Mouse (Mus musculus): ENCODE measurements around the gene Plekhg2.
"Not testable (repeated sequence)": the region's sequence is repeated elsewhere in the genome, so short reads cannot be mapped to it uniquely, and the experiment has no call there.

Gene Plekhg2

DNA sequence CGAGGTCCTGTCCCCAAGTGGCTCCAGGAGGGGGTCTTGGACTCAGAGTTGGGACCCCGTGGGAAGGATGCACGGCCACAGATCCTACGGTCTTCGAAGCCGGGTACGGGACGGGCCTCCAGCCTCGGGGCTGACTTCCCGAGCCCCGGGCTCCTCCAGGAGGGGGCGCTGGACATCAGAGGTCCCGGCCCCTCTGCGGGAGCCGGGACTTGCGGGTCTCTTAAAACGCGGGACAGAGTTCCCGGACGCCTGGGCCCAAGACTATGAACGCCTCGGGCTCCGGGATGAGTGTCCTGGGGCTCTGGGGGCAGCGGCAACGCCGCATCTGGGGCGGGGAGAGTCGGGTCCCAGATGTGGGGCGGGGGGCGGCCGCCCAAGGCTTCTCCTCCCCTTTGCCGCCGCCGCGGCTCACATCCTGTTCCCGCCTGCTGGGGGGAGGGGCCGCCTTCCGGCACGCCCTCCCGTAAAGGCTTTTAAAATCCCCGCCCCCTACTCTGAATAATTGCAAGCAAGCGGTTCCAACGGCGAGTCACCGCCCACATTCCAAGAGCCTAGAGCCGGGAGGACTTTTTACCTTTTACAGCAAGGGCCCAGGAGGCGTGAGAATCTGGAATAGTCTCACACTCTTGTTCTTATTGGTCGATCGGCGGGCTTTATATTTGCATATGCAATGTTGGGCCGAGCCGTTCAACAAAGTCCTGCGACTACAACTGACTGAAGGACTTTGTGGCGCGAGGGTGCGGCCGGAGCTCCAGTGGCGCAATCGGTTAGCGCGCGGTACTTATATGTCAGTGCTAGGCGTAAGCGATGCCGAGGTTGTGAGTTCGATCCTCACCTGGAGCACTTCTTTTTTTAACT is at the start of gene Plekhg2:
Gene Plekhg2, minus strand, starts transcription at position 349 of the 858 bp plus-strand sequence.
- DNase-seq (ENCODE audit: low spot score), result peak; percentile 97

GRCm38 (mm10) chr7:28419416-28419815 is 47.0 kb upstream of the Plekhg2 start:
- DNase-seq (ENCODE audit: low spot score), result no peak

DNA sequence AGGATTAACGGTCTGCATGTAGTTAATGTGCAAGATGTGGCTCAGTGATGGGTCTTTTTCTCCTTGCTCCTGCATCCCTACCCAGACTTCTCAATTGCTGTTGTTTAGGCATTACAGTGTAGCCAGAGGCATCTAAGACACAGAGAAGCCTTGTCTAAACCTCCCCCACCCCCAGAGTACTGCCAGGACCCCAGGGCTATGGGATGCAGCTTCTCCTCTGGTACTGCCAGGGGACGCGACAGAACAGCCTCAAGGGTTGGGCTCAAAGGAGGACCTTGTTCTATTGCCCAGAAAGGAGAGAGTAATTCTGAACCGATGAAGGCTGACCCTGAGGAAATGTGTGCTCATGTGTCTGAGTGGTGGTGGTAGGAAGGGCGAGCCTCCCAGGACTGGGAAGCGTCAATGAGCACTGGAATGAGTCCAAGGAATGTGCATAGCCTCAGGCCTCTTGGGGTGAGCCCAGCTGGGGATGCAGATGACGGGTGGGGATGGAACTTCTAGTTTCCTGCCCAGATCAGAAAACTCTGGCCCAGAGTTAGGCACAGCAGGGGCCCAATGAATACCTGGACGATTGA is 45.8 kb upstream of the Plekhg2 start:
- DNase-seq (ENCODE audit: low spot score), result peak; percentile 72

DNA sequence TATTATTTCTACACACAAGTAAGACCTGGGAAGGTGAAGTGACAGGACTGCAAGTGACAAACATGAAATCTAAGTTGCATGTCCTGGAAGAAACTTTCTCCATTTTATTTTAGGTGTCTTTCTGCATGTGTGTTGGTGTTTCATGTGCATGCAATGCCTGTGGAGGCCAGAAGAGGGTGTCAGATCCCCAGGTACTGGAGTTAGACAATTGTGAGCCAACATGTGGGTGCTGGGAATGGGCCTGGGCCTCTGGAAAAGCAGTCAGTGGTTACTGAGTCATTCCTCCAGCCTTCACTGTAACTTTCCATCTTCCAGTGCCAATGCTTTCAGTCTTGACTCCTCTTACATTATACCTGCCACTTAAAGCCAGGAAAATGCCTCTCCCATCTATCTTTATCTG is 45.0 kb upstream of the Plekhg2 start:
- DNase-seq (ENCODE audit: low spot score), result no peak

DNA sequence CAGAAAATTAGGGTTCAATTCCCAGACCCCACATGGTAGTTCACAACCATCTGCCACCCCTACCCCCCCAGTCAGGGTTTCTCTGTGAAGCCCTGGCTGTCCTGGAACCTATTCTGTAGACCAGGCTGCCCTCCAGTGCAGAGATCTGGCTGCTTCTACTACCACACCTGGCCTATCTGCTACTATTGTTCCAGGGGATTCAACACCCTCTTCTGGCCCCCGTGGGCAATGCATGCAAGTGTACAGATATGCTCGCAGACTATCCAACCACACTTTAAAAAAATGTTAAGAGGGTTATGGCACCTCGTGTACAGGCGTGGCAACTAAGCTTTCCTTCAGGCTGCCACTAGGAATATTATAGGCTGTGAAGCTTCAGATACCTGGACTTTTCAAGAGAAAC is 40.4 kb upstream of the Plekhg2 start:
- DNase-seq (ENCODE audit: low spot score), result no peak

GRCm38 (mm10) chr7:28410841-28411475 is 38.6 kb upstream of the Plekhg2 start:
- DNase-seq (ENCODE audit: low spot score), result peak; percentile 84

DNA sequence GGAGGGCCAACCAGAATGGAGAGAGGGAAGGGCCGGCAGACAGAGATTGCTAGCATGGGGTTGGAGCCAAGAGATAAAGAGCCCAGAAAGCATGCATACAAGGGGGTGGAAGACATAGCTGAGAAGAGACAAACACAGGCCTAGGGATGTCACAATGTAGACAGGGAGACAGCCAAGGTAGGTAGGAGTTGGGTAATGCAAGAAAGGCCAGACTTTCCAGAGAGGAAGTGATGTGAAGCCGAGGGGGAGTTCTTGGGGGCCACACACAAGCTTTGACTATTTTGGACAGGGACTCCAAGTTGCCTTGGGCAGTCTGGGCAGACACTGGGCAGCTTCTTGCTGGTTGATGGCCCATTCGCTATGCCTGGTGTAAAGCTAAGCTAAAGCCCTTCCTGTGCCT is 29.5 kb upstream of the Plekhg2 start:
- DNase-seq (ENCODE audit: low spot score), result no peak

- no peak for DNase-seq (ENCODE audit: low spot score)
Observed at GRCm38 (mm10) chr7:28401030-28401429, 28.6 kb upstream of the Plekhg2 start.

DNA sequence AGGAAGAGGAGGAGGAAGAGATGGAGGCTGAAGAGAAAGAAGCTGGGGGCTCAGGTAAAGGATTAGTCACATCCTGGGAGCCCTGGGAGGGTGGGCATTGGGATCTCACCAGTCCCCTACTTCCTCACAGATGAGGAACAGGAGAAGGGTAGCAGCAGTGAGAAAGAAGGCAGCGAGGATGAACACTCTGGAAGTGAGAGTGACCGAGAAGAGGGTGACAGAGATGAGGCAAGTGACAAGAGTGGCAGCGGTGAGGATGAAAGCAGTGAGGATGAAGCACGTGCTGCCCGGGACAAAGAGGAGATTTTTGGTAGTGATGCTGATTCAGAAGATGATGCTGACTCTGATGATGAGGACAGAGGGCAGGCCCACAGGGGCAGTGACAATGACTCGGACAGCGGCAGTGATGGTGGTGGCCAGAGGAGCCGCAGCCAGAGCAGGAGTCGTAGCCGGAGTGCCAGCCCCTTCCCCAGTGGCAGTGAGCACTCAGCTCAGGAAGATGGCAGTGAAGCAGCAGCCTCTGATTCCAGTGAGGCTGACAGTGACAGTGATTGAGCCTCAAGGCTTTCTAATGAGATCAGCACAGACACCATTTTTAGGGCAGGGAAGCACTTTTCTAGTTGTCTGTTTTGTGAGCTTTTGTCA is 26.4 kb upstream of the Plekhg2 start:
- DNase-seq (ENCODE audit: low spot score), result peak; percentile 5

GRCm38 (mm10) chr7:28398000-28398399 is 25.6 kb upstream of the Plekhg2 start:
- peak; percentile 3 for DNase-seq (ENCODE audit: low spot score)

DNA sequence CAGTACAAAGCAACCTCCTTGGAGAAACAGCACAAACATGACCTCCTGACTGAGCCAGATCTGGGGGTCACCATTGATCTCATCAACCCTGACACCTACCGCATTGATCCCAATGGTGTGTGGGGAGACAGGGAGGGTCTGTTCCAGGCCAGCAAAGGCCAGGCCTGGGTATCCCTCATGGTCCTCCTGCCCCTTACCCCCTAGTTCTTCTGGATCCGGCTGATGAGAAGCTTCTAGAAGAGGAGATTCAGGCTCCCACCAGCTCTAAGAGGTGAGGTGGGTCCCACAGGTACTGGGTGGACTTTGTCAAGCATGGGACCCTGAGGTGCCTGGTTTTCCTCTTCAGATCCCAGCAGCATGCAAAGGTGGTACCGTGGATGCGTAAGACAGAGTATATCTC is 23.0 kb upstream of the Plekhg2 start:
- no peak for DNase-seq (ENCODE audit: low spot score)

GRCm38 (mm10) chr7:28393272-28393951 is 21.0 kb upstream of the Plekhg2 start:
- DNase-seq (ENCODE audit: low spot score), result no peak

DNA sequence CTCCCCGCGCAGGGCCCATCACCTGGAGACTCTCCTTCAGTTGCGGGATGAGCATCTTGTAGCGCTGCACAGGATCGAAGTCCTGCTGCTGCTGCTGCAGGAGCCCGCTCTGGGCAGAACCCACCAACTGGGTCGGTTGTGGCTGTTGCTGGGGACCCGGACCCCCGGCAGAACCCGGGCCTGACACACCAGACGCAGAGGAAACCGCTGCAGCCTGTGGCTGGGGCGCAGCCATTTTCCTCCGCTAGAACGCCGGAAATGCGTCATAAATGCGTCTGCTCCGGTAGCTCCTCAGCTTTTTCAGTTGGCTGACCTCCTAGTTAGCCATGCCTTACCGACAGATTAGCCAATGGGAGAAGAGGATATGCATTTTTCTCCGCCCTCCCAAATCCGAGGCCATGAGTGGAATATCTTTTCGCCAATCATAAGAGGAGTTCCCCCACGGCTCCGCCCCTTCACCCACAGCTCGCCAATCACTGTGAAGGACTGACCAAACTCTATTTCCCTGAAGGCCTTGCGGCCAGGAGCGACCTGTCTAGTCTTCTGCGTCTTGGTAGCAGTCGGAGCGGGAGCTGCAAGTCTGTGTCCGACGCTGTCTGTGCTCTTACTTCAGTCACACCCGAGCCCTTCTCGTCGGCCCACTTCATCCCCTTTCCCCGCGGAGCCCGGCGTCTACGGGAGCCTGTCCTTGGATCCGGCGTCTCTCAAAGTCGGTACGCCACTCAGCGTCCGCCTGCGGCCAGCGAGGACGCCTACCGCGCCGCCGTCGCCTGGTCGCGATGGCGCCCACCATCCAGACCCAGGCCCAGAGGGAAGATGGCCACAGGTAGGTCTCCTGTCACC is 20.3 kb upstream of the Plekhg2 start, which contains the start of the genes Med29 and Paf1:
Gene Med29, minus strand, starts transcription at position 280 of the 843 bp plus-strand sequence.
Gene Paf1, plus strand, starts transcription at position 523 of the 843 bp plus-strand sequence.
- DNase-seq (ENCODE audit: low spot score), result peak; percentile 99

- no peak for DNase-seq (ENCODE audit: low spot score)
Observed at GRCm38 (mm10) chr7:28390331-28390730, 17.9 kb upstream of the Plekhg2 start.

DNA sequence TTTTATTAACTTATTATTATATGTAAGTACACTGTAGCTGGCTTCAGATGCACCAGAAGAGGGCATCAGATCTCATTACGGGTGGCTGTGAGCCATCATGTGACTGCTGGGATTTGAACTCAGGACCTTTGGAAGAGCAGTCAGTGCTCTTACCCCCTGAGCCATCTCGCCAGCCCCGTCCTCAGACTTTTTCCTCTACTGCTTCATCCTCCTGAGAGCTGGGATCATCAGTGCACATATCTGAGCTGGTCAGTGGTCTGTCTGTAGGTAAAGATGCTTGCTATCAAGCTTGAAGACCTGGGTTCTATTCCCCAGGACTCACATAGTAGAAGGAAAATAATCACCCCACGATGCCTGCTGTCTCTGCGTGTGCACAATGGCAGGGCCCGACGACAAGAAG is 15.0 kb upstream of the Plekhg2 start:
- DNase-seq (ENCODE audit: low spot score), result not testable (repeated sequence)

DNA sequence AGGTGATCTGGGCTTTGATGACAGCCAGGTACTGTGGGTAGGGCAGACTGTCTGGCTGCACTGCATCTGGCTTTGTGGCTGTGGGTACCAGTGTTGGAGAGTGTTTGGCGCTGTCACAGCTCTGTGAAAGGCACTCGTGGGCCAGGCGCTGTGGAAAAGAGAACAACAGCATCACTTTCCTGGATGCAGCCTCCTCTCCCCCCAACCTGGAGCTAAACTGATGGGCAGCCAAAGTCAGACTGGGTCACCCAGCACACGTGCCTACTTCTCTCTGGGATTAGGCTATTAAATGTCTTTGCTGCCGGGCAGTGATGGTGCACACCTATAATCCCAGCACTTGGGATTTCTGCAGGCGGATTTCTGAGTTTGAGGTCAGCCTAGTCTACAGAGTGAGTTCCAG is 14.5 kb upstream of the Plekhg2 start:
- DNase-seq (ENCODE audit: low spot score), result not testable (repeated sequence)

DNA sequence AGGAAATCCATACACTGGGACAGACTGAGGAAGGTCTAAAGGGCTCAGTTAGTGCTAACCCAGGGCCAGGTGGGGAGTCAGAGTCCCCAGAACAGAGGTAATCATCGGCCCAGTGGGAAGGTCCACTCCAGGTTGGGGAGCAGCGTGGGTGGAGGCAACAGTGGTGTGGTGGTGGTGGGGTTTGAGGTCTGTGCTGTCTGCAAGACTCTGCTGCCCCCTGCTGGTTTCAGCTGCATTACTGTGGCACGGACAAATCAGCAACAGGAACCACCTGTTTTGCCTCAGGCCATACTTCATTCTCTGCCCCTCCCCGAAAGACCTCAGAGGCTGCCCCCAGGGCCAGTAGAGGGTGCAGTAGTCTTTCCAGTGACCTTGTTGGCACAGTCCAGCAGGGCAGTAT is 14.1 kb upstream of the Plekhg2 start:
- peak; percentile 61 for DNase-seq (ENCODE audit: low spot score)

DNA sequence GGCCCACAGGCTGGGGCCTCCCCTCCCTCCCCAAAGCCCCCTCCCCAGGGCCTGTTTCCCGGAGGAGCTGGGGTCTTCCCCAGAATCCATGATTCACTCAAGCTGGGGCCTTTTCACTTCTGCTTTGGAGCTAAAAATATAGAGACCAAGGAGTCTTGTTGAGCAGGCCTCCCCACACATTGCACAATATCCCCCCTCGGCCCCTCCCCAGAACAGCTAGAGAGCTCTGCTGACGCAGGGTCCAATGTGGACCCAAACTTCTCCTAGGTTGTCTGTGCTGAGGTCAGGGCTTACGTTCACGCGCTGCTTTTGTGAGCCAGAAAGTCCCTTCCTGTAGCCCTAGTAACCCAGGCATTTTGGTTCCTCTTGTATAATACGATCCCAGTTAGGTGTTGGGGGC is 13.6 kb upstream of the Plekhg2 start:
- no peak for DNase-seq (ENCODE audit: low spot score)

- no peak for DNase-seq (ENCODE audit: low spot score)
Observed at GRCm38 (mm10) chr7:28385196-28385595, 12.8 kb upstream of the Plekhg2 start.

- no peak for DNase-seq (ENCODE audit: low spot score)
Observed at GRCm38 (mm10) chr7:28384162-28384561, 11.8 kb upstream of the Plekhg2 start.

DNA sequence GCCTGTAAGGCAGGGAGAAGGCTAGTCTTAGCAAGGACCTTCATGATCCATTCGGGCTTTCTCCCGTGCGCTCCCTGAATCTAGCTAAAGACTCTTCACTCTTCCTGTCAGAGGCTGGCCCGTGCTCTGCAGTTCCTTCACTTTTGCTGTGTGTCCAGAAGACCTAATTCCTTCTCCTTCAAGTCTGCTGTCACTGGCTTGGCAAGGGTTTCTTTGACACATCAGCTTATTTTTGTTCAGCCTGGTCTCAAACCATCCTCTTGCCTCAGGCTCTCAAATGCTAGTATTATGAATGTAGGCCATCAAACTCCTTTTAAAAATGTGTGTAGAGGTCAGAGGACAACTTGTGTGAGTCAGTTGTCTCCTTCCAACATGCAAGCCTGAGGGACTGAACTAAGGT is 11.2 kb upstream of the Plekhg2 start:
- DNase-seq (ENCODE audit: low spot score), result no peak
